ENCODE assay signal across 21 mouse cellular contexts in the genomic region with DNA sequence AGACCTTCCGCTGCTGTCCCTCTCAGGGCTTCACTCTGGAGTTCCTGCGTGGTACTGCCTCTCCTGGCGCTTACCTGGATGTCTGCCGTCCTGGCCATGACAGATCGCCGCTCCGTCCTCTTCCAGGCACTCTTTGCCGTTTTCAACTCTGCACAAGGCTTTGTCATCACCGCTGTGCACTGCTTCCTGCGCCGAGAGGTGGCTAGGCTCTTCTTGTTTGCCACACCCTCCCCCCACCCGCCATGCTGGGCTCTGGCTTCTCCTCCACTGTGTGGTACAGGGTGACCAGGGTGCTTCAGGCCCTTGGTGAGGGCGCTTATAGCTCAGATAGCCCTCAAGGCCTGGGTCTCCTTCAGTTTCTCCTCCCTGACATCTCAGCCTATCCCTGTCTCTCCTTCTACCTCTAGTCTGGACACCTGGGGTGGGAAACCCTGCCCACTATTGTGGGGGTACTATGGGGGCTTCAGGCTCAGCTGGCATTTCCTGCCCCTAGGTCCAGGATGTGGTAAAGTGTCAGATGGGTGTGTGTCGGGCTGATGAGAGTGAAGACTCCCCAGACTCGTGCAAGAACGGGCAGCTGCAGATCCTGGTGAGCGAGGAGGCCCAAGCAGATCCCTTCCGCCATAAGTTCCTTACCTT. TPM values are rescaled to one million over a fixed set of nuclear protein-coding genes. Genes with fewer than 3 reads are reported as not detected.
DNase-seq lines count a peak whose midpoint lies in the region; ATAC-seq and TF ChIP-seq lines count a peak whose summit lies in the region.
"Had no signal": no experiment of that assay in that cellular context is flagged by ENCODE, and none has a peak within 500 bp of the region (broad histone marks: within the 10 kb centered on the region; RNA-seq: fewer than 3 reads in every experiment).

No protein-coding gene starts in this region.

- H3K4me1 ChIP-seq in thymus, adult 2 months (replicated peaks; ENCODE audit: control insufficient read depth, insufficient read depth, low read length), result peaks cover 41% of the 10 kb centered on the region
- H3K4me1 ChIP-seq in kidney, adult 2 months (ENCODE audit: control insufficient read depth, insufficient read depth, low read length), result no peaks in the 10 kb centered on the region
- H3K4me1 ChIP-seq: intestine, embryonic 15.5 days; limb, embryonic 13.5 days; liver, embryonic 12.5 days; midbrain, embryonic 15.5 days had no signal

- H3K36me3 ChIP-seq in thymus, adult 2 months (ENCODE audit: control insufficient read depth, insufficient read depth, low read length), result no peaks in the 10 kb centered on the region
- H3K36me3 ChIP-seq in kidney, adult 2 months (ENCODE audit: control insufficient read depth, insufficient read depth, low read length), result no peaks in the 10 kb centered on the region
- H3K36me3 ChIP-seq: intestine, embryonic 15.5 days; liver, embryonic 12.5 days had no signal

- H3K4me3 ChIP-seq in thymus, adult 2 months (ENCODE audit: control insufficient read depth, insufficient read depth, low read length), result peak overlapping the region; percentile 46
- H3K4me3 ChIP-seq in kidney, adult 2 months (ENCODE audit: insufficient read depth, low read depth, low read length), result no peak overlapping the region
- H3K4me3 ChIP-seq: forebrain, embryonic 13.5 days; gastrocnemius, adult 2 months; intestine, embryonic 15.5 days; limb, embryonic 13.5 days; liver, embryonic 12.5 days; megakaryocyte, embryonic 14.5 days; midbrain, embryonic 15.5 days had no signal

- TF ChIP-seq CTCF in thymus, adult 2 months (IDR thresholded peaks at IDR 0.05; ENCODE audit: borderline replicate concordance, control insufficient read depth, extremely low read depth, insufficient read depth, low read length, poor library complexity), result no peak
- TF ChIP-seq CTCF in kidney, adult 2 months (conservative IDR thresholded peaks at IDR 0.05; ENCODE audit: insufficient read depth, insufficient read length, low read depth, low read length), result no peak

- peak; percentile 24 for DNase-seq in CD4-positive, CD25-positive, alpha-beta regulatory T cell, adult 2 months (ENCODE audit: low read depth, low spot score)
- peak; percentile 45 for DNase-seq in thymus, adult 2 months
- peak; percentile 37 for DNase-seq in thymus, postnatal 4 days
- no peak for DNase-seq in kidney, adult 2 months
- DNase-seq in left cerebral cortex, adult 9 months (ENCODE audit: low spot score in 2 of 2), result no peak
- DNase-seq: adrenal gland, adult 2 months; cerebellum, adult 18-20 months; cerebellum, postnatal 14 days; gastrocnemius, adult 2 months; kidney, adult 9 months; kidney, postnatal 25 days; lung, adult 18-20 months had no signal

- H3K27me3 ChIP-seq in thymus, adult 2 months (ENCODE audit: control insufficient read depth, insufficient read depth, low read length), result no peaks in the 10 kb centered on the region
- no peaks in the 10 kb centered on the region for H3K27me3 ChIP-seq in kidney, adult 2 months (replicated peaks; ENCODE audit: control insufficient read depth, insufficient read depth, low read length)
- H3K27me3 ChIP-seq: midbrain, embryonic 15.5 days had no signal

- TF ChIP-seq POLR2A in thymus, adult 2 months (IDR thresholded peaks at IDR 0.05; ENCODE audit: control insufficient read depth, extremely low read depth, insufficient read depth, low read length, poor library complexity), result no peak
- no peak for TF ChIP-seq POLR2A in kidney, adult 2 months (IDR thresholded peaks at IDR 0.05; ENCODE audit: low read depth, low read length)

- 12% methylated on average over 18 of the region's 18 CpGs for WGBS in thymus, adult 2 months
- WGBS in kidney, adult 2 months, result 74% methylated on average over 18 of the region's 18 CpGs

- ATAC-seq in CD4-positive, CD25-positive, alpha-beta regulatory T cell, adult 4 months, result no peak
- peak; percentile 20; the same call in 1 of the 2 replicates for ATAC-seq in common myeloid progenitor, adult 5-6 weeks (replicated peaks; ENCODE audit: low read depth, poor library complexity, severe bottlenecking)
- ATAC-seq: forebrain, embryonic 13.5 days; intestine, embryonic 15.5 days; liver, embryonic 12.5 days; midbrain, embryonic 15.5 days had no signal

- peak overlapping the region; percentile 30; the same call in 1 of the 2 replicates for H3K27ac ChIP-seq in thymus, adult 2 months (ENCODE audit: control insufficient read depth, insufficient read depth, low read length)
- H3K27ac ChIP-seq in kidney, adult 2 months (ENCODE audit: insufficient read depth, low read depth, low read length), result no peak overlapping the region
- H3K27ac ChIP-seq: forebrain, embryonic 13.5 days; gastrocnemius, adult 2 months; hindbrain, embryonic 14.5 days; intestine, embryonic 15.5 days; limb, embryonic 13.5 days; liver, embryonic 12.5 days; midbrain, embryonic 15.5 days had no signal

RNA-seq across cellular contexts. Expression of a gene that starts 30.5 kb away (rescaled TPM):
- polyA plus RNA-seq in CD4-positive, CD25-positive, alpha-beta regulatory T cell, adult 4 months (2017; shearing (Covaris generic)), result not detected
- total RNA-seq in common myeloid progenitor, adult 5-6 weeks (2017), result 4.6 and 4.8 TPM in 2 replicates
- polyA plus RNA-seq in thymus, adult 2 months (2012; rRNA removed), result 2.6 and 4.4 TPM in 2 replicates
- 12.7 and 15.4 TPM in 2 replicates for polyA plus RNA-seq in kidney, adult 2 months (2012; rRNA removed)

RNA-seq across cellular contexts. Expression of a gene that starts 32.5 kb away (rescaled TPM):
- under 1 TPM in 1 of 2 experiments, not detected in 1; 0.34 TPM for polyA plus RNA-seq in CD4-positive, CD25-positive, alpha-beta regulatory T cell, adult 4 months (2017; shearing (Covaris generic))
- total RNA-seq in common myeloid progenitor, adult 5-6 weeks (2017), result 0.87 and 1.7 TPM in 2 replicates
- polyA plus RNA-seq in thymus, adult 2 months (2012; rRNA removed), result 5.8 and 6.7 TPM in 2 replicates
- polyA plus RNA-seq in kidney, adult 2 months (2012; rRNA removed), result 0.66 and 1.3 TPM in 2 replicates

Comparison
In these comparisons a context has a peak if more than half of its experiments do, and no peak if none do; other contexts are left out.
1. DNase-seq: peak in CD4-positive, CD25-positive, alpha-beta regulatory T cell, adult 2 months (single experiment), thymus, adult 2 months (single experiment) and thymus, postnatal 4 days (single experiment); none in kidney, adult 2 months (single experiment) and left cerebral cortex, adult 9 months (0 of 2).